Mouse (Mus musculus) cerebellum, postnatal 36 days (tissue): Measurements from ENCODE around the gene Exoc3l.
A peak's percentile ranks its signal among the peaks of the same experiment; 100 is the strongest.

ENCODE experiments used
- DNase-seq, 2 experiments: peaks; one replicate each; pipeline ENCODE4 v3.0.0; 2021 to 2022; ENCODE audit warnings: mixed read lengths in 2 of 2

Exoc3l gene

GRCm38 (mm10) chr8:105266775-105267174 is 29.1 kb downstream of the Exoc3l start:
- no peak for DNase-seq

- no peak for DNase-seq
Observed at GRCm38 (mm10) chr8:105265128-105265527, 30.8 kb downstream of the Exoc3l start.

- peak; percentile 49 to 59 for DNase-seq
Observed at GRCm38 (mm10) chr8:105264024-105264982, 31.6 kb downstream of the Exoc3l start, which contains the start of the genes Tradd and Fbxl8. Tradd (minus strand) TSS chr8:105264609. Fbxl8 (plus strand) TSS chr8:105264648.

DNA sequence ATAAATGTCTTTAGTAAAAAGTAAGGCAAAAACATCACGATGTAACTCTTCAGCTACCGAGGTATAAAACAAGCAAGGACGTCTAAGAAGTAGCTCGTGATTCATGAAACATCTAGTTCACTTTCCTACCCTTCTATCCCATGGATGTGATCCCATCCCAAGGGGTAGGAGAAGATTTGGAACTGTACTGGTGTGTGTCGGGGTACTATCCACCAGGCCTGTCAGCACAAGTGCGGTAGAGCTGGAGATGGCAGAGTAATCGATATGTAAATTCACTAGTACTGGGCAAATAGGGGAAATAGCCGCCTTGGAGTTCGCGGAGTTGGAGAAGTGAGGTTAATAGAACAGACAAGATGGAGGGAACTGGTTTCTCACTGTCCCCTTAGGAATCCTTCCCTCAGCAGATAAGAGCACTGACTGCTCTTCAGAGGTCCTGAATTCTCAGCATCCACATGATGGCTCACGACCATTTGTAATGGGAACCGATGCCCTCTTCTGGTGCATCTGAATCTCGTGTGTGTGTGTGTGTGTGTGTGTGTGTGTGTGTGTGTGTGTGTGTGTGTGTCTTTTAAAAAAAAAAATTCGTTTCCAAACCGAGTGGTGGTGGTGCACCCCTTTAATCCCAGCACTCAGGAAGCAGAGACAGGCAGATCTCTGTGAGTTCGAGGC is 32.5 kb downstream of the Exoc3l start:
- no peak for DNase-seq

DNA sequence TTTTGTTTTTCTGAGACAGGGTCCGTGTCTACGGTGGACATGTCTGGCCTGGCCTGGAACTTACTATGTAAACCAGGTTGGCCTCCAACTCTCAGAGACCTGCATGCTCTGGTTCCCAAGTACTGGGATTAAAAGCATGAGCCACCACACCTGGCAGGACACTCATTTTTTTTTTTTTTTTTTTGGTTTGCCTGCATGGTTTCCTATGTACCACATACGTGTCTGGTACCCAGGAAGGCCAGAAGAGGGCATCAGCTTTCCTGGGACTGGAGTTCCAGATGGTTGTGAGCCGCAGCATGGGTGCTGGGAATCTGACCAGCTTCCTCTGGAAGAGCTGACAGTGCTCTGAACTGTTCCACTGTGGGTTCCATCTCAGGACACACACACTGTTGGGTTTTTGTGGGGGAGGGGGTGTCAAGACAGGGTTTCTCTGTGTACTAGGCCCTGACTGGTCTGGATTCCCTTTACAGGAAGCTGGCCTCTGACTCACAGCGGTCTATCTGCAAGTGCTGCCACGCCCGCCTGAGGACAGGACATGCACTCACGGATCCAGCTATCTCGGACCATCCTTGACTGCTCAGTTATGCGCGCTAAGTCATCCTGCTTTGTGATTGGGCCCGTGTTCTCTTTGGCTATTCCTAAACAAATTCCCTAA is 34.4 kb downstream of the Exoc3l start:
- no peak for DNase-seq

- DNase-seq = no peak
Observed at GRCm38 (mm10) chr8:105260371-105261099, 35.4 kb downstream of the Exoc3l start.

- DNase-seq = peak; percentile 73 to 75
Observed at GRCm38 (mm10) chr8:105259721-105260320, 36.1 kb downstream of the Exoc3l start.

GRCm38 (mm10) chr8:105258911-105259720 is 36.8 kb downstream of the Exoc3l start:
- peak in 1 of 2 experiments; percentile 33 for DNase-seq

GRCm38 (mm10) chr8:105257318-105258114 is 38.4 kb downstream of the Exoc3l start:
- no peak for DNase-seq

DNA sequence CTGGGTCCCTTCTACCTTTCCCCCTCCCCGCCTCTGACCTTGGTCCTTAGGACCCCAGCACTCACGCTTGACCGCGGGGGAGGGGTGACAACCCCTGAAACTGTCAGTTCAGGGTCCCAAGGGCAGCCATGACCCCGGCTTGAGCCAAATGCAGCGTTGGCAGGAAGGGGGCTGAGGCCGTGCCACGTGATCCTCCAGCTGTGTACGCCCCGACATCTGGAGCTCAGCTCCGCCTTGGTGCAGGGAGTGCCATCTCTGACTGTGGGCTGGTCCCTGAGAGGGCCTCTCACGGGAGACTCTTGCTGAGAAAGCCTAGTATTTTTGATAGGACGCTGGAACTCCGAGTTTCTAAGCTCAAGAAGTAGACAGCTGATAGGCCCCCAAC is 40.9 kb downstream of the Exoc3l start, which contains the start of gene B3gnt9:
B3gnt9 (minus strand) TSS at position 188 of the 385 bp plus-strand sequence.
- no peak for DNase-seq

DNA sequence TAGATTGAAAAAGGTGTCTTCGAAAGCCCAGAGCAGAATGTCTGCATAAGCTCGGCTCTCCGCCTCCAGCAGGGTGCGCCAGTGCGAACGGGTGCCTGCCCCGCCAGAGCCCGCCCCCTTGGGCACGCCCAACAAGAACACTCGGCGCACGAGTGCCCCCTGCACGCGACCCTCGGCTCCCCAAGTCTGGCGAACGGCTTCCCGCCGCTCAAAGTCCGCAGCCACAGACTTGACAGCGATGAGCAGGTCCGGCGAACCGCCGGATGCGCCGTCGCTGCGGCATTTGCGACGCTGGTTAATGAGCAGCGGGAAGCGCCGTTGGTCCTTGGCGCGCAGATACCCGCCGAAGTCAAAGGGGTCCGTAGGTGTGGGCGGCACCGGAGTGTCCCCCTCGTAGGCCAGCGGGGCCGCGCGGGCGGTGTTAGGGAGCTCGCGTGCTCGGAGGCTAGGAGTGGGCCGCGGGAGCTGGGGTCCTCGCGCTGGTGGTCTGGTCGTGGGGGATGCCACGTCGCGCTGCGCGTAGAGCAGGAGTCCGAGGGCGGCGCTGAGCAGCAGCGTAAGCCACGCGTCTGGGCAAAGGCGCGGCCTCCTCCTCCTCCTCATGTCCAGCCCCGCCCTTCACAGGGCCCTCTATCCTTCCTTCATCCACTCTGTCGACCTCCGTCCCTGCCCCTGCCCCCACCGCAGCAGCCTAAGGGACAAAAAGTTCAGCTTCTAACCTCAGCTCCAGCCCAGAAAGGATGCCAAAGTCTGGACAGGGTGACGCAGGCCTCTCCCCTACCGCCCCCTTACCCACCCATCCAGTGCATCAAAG is 41.5 kb downstream of the Exoc3l start:
- DNase-seq = peak; percentile 78 to 83

DNA sequence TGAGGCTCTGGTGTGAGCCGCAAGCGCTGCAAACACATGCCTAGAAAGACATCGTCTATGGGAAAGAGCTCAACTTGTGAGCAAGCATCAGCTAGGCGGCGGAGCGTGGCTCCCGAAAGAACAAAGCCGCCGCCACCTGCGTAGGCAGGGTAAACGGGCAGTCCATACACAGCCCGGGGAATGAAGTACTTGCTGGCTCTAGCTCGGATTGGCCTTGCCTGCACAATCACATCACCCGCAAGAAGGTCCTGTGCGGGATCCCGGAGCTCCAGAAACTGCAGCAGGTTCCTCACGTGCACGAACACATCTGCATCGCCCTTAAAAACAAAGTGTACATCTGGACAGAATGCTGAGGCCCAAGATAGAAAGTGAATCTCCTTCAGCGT is 42.1 kb downstream of the Exoc3l start:
- no peak for DNase-seq

- DNase-seq = no peak
Observed at GRCm38 (mm10) chr8:105252680-105253537, 43.0 kb downstream of the Exoc3l start.

- DNase-seq = no peak
Observed at GRCm38 (mm10) chr8:105251954-105252353, 43.9 kb downstream of the Exoc3l start.

DNA sequence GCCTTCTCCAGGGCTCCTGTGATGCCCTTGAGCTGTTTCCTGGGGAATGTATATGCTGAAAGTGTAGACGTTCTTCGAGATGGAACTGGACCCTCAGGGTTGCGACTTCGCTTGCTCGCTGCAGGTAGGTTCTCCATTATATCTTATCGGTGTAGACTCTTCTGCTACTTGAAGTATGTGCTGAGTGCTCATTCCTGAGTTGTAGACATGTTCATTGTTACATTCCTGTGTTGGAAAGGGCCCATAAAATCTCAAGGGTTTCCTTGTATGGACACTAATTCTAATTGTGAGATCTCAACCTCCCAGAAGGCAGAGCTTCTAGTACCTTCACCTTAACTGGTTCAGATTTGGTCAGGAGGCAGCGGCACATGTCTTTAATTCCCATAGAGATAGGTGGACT is 54.9 kb downstream of the Exoc3l start:
- DNase-seq = no peak
